9 mouse cellular contexts compared by ENCODE assay signal in the genomic region with DNA sequence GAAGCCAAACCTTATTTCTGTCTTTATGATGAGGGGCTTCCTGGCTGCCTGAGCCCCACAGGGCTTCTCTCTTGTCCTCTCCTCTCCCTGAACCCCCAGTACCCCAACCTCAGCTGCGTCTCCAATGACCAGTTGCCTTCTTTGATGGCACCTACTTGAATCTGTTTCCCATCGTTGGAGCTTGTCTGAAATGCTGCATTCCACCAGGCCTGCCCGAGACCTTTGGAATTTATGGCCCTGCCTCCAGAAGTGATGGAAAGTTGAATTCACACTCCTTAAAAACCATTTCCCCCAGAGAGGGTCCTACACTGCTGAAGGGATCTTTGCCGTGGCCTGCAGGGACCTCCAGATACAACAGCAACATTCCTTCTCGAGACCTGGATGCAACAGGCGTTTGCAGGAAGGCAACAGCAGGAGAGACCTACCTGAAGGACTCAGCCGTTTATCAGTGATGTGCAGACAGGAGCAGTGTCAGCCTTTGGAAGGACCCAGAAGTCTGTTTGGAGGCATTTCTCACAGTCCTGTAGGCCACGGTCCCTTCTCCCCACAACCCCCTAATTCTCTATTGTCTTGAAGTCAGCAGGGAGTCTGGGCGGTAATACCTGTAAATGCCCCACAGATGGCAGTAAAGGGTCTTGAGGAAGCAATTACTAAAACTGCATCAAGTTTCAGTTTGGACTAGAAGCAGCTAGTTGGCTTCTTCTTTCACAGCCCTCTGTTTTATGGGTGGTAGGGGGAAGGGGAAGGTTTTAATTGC. TPM values are rescaled to one million over a fixed set of nuclear protein-coding genes. Genes with fewer than 3 reads are reported as not detected.
DNase-seq lines count a peak whose midpoint lies in the region; ATAC-seq and TF ChIP-seq lines count a peak whose summit lies in the region.
"Had no signal": no experiment of that assay in that cellular context is flagged by ENCODE, and none has a peak within 500 bp of the region (broad histone marks: within the 10 kb centered on the region; RNA-seq: fewer than 3 reads in every experiment).

No protein-coding gene starts in this region.

- no peaks in the 10 kb centered on the region for H3K36me3 ChIP-seq in forebrain, postnatal 0 days (ENCODE audit: insufficient read depth)
- no peaks in the 10 kb centered on the region for H3K36me3 ChIP-seq in forebrain, embryonic 13.5 days (ENCODE audit: poor library complexity, severe bottlenecking)
- H3K36me3 ChIP-seq in heart, embryonic 13.5 days: no peaks in the 10 kb centered on the region

- no peaks in the 10 kb centered on the region for H3K27me3 ChIP-seq in forebrain, postnatal 0 days (ENCODE audit: insufficient read depth, low read length)
- H3K27me3 ChIP-seq in forebrain, embryonic 13.5 days: no peaks in the 10 kb centered on the region
- 0 out of 2 replicates have a peak, but pooled peaks cover 4% of the 10 kb centered on the region for H3K27me3 ChIP-seq in heart, embryonic 13.5 days (replicated peaks)

- no peaks in the 10 kb centered on the region for H3K4me1 ChIP-seq in forebrain, postnatal 0 days (ENCODE audit: insufficient read depth)
- H3K4me1 ChIP-seq in forebrain, embryonic 13.5 days: 0 out of 2 replicates have a peak, but pooled peaks cover 8% of the 10 kb centered on the region
- peaks cover 13% of the 10 kb centered on the region for H3K4me1 ChIP-seq in heart, embryonic 13.5 days

- TF ChIP-seq CTCF in forebrain, postnatal 0 days (IDR thresholded peaks at IDR 0.05; ENCODE audit: low read depth): peak; percentile 77

- H3K4me3 ChIP-seq in forebrain, postnatal 0 days (ENCODE audit: low read depth, low read length): no peak overlapping the region
- H3K4me3 ChIP-seq in forebrain, embryonic 13.5 days: no peak overlapping the region
- no peak overlapping the region for H3K4me3 ChIP-seq in heart, embryonic 13.5 days
- H3K4me3 ChIP-seq: myocyte had no signal

- no peak overlapping the region for H3K27ac ChIP-seq in forebrain, postnatal 0 days (ENCODE audit: low read depth, low read length)
- no peak overlapping the region for H3K27ac ChIP-seq in forebrain, embryonic 13.5 days
- no peak overlapping the region for H3K27ac ChIP-seq in heart, embryonic 13.5 days (replicated peaks)

- H3K9ac ChIP-seq in forebrain, postnatal 0 days: no peak overlapping the region
- H3K9ac ChIP-seq in forebrain, embryonic 13.5 days: no peak overlapping the region
- H3K9ac ChIP-seq in heart, embryonic 13.5 days: 0 out of 2 replicates have a peak overlapping the region, but pooled peaks have one; percentile 24

- peak; percentile 85 for DNase-seq in forebrain, postnatal 0 days
- DNase-seq in CD8-positive naive resting alpha-beta T cell, adult 2 months (ENCODE audit: low read depth in 2 of 2, low spot score in 2 of 2): peak; percentile 35 to 58
- peak; percentile 53 for DNase-seq in c-Kit-positive CD71-positive TER-119-positive erythroid progenitor cells, embryonic 14.5 days (ENCODE audit: low spot score)
- DNase-seq in layer of hippocampus, adult 9-10 months (ENCODE audit: low spot score): peak; percentile 45
- peak; percentile 75 for DNase-seq in lung, postnatal 36 days
- DNase-seq in spleen, adult 18-20 months: peak; percentile 20 to 42

- H3K4me2 ChIP-seq in forebrain, postnatal 0 days (ENCODE audit: low read depth): no peak overlapping the region
- no peak overlapping the region for H3K4me2 ChIP-seq in forebrain, embryonic 13.5 days
- no peak overlapping the region for H3K4me2 ChIP-seq in heart, embryonic 13.5 days

- ATAC-seq in forebrain, postnatal 0 days: no peak
- ATAC-seq in forebrain, embryonic 13.5 days: no peak
- no peak for ATAC-seq in heart, embryonic 13.5 days (ENCODE audit: extremely low read depth, insufficient number of reproducible peaks, low FRiP score, low TSS enrichment)

- H3K9me3 ChIP-seq in forebrain, postnatal 0 days (ENCODE audit: low read length): no peaks in the 10 kb centered on the region
- H3K9me3 ChIP-seq in forebrain, embryonic 13.5 days (replicated peaks): no peaks in the 10 kb centered on the region
- no peaks in the 10 kb centered on the region for H3K9me3 ChIP-seq in heart, embryonic 13.5 days

- WGBS in forebrain, postnatal 0 days: 46% methylated on average over 9 of the region's 9 CpGs
- 49% methylated on average over 9 of the region's 9 CpGs for WGBS in forebrain, embryonic 13.5 days
- WGBS in heart, embryonic 13.5 days: 35% methylated on average over 9 of the region's 9 CpGs

RNA-seq across cellular contexts. Expression of a gene that starts 20.3 kb away (rescaled TPM):
- 22.1 and 23.8 TPM in 2 replicates for total RNA-seq in forebrain, postnatal 0 days (2014; rRNA removed)
- 42.1 and 46.7 TPM in 2 replicates for polyA plus RNA-seq in forebrain, postnatal 0 days (2015; fragmentation: Nextera tagmentation; extraction: Ambion mirVana)
- 50.9 and 58.7 TPM in 2 replicates for polyA plus RNA-seq in forebrain, embryonic 13.5 days (2015; fragmentation: Nextera tagmentation; extraction: Ambion mirVana)
- polyA plus RNA-seq in heart, embryonic 13.5 days (2015; fragmentation: Nextera tagmentation; extraction: Ambion mirVana): 25.9 and 28.0 TPM in 2 replicates

RNA-seq across cellular contexts. Expression of a gene that starts 45.2 kb away (rescaled TPM):
- total RNA-seq in forebrain, postnatal 0 days (2014; rRNA removed): 0.08 and 0.33 TPM in 2 replicates
- polyA plus RNA-seq in forebrain, postnatal 0 days (2015; fragmentation: Nextera tagmentation; extraction: Ambion mirVana): 0.13 and 0.28 TPM in 2 replicates
- 0.11 and 0.13 TPM in 2 replicates for polyA plus RNA-seq in forebrain, embryonic 13.5 days (2015; fragmentation: Nextera tagmentation; extraction: Ambion mirVana)
- polyA plus RNA-seq in heart, embryonic 13.5 days (2015; fragmentation: Nextera tagmentation; extraction: Ambion mirVana): 0.25 and 0.56 TPM in 2 replicates

RNA-seq across cellular contexts. Expression of a gene that starts 45.8 kb away (rescaled TPM):
- 32.2 and 40.4 TPM in 2 replicates for total RNA-seq in forebrain, postnatal 0 days (2014; rRNA removed)
- polyA plus RNA-seq in forebrain, postnatal 0 days (2015; fragmentation: Nextera tagmentation; extraction: Ambion mirVana): 100 and 115 TPM in 2 replicates
- 78.4 and 87.2 TPM in 2 replicates for polyA plus RNA-seq in forebrain, embryonic 13.5 days (2015; fragmentation: Nextera tagmentation; extraction: Ambion mirVana)
- 103 and 119 TPM in 2 replicates for polyA plus RNA-seq in heart, embryonic 13.5 days (2015; fragmentation: Nextera tagmentation; extraction: Ambion mirVana)

Comparison
In these comparisons a context has a peak if more than half of its experiments do, and no peak if none do; other contexts are left out.
1. DNase-seq: peak in every context shown above with its lines; median percentile 85 in forebrain, postnatal 0 days; 75 in lung, postnatal 36 days; 53 in c-Kit-positive CD71-positive TER-119-positive erythroid progenitor cells, embryonic 14.5 days; 46 in CD8-positive naive resting alpha-beta T cell, adult 2 months; 45 in layer of hippocampus, adult 9-10 months; 31 in spleen, adult 18-20 months.